Mouse (Mus musculus): Measurements from ENCODE around the gene Gm12216.

The Gm12216 gene

GRCm38 (mm10) chr11:53768422-53769184 is 90.5 kb downstream of the Gm12216 start:
- no peak for DNase-seq

GRCm38 (mm10) chr11:53764581-53764980 is 94.5 kb downstream of the Gm12216 start:
- DNase-seq = no peak

GRCm38 (mm10) chr11:53763496-53764140 is 95.4 kb downstream of the Gm12216 start:
- peak; percentile 97 for DNase-seq

GRCm38 (mm10) chr11:53762827-53763495 is 96.1 kb downstream of the Gm12216 start:
- DNase-seq = peak; percentile 98

GRCm38 (mm10) chr11:53762426-53762825 is 96.6 kb downstream of the Gm12216 start:
- no peak for DNase-seq

GRCm38 (mm10) chr11:53761822-53762221 is 97.2 kb downstream of the Gm12216 start:
- DNase-seq = peak; percentile 94

GRCm38 (mm10) chr11:53761284-53761683 is 97.8 kb downstream of the Gm12216 start:
- no peak for DNase-seq

- no peak for DNase-seq
These were observed 99.3 kb downstream of the Gm12216 start for GRCm38 (mm10) chr11:53759545-53760406.

GRCm38 (mm10) chr11:53758791-53759351 is 100.2 kb downstream of the Gm12216 start:
- peak; percentile 43 for DNase-seq

- peak; percentile 56 for DNase-seq
These were observed 101.0 kb downstream of the Gm12216 start for GRCm38 (mm10) chr11:53758033-53758432.

- no peak for DNase-seq
These were observed 101.4 kb downstream of the Gm12216 start for GRCm38 (mm10) chr11:53757612-53758011.

- no peak for DNase-seq
These were observed 104.0 kb downstream of the Gm12216 start for GRCm38 (mm10) chr11:53755011-53755595.

GRCm38 (mm10) chr11:53749716-53750352 is 109.2 kb downstream of the Gm12216 start:
- DNase-seq = no peak

GRCm38 (mm10) chr11:53749306-53749705 is 109.8 kb downstream of the Gm12216 start:
- DNase-seq = no peak

- DNase-seq = peak; percentile 36
These were observed 110.4 kb downstream of the Gm12216 start for GRCm38 (mm10) chr11:53748614-53749013.

GRCm38 (mm10) chr11:53747985-53748384 is 111.1 kb downstream of the Gm12216 start:
- DNase-seq = no peak

GRCm38 (mm10) chr11:53745260-53745659 is 113.8 kb downstream of the Gm12216 start:
- no peak for DNase-seq

GRCm38 (mm10) chr11:53742353-53742752 is 116.7 kb downstream of the Gm12216 start:
- DNase-seq = peak; percentile 58

GRCm38 (mm10) chr11:53737573-53737946 is 121.5 kb downstream of the Gm12216 start:
- DNase-seq = peak; percentile 83

GRCm38 (mm10) chr11:53736771-53737572 is 122.1 kb downstream of the Gm12216 start:
- DNase-seq = peak; percentile 90

All from lung, postnatal 36 days (tissue).